Mouse (Mus musculus) myocyte (in vitro differentiated cells): ENCODE data around the gene Slc40a1. TPM values are rescaled to one million over a fixed set of nuclear protein-coding genes. Genes with fewer than 3 reads are reported as not detected.

Experiments
- H3K27me3 ChIP-seq: one replicate; pipeline ENCODE4 v1.6.1; 2011; ENCODE audit not compliant: control insufficient read depth, insufficient read depth, insufficient read length
- H3K36me3 ChIP-seq: one replicate; pipeline ENCODE4 v1.6.1; 2011; ENCODE audit not compliant: control insufficient read depth, insufficient read depth
- H3K4me2 ChIP-seq: one replicate; pipeline ENCODE4 v1.6.1; 2011; ENCODE audit warnings: low read depth, control low read depth
- H3K4me3 ChIP-seq: one replicate; pipeline ENCODE4 v1.5.1; 2011; ENCODE audit warnings: mild to moderate bottlenecking, control low read depth, moderate library complexity
- H3K79me2 ChIP-seq: one replicate; pipeline ENCODE4 v1.6.1; 2011; ENCODE audit not compliant: control insufficient read depth, insufficient read depth
- H3ac ChIP-seq: one replicate; pipeline ENCODE4 v1.6.1; 2011; ENCODE audit not compliant: control insufficient read depth, insufficient read length
- CEBPB ChIP-seq: IDR thresholded peaks from 2 replicates; pipeline ENCODE4 v1.6.1; 2011; ENCODE audit warnings: mild to moderate bottlenecking, moderate library complexity; ENCODE audit not compliant: poor library complexity, insufficient read depth, severe bottlenecking
- E2F4 ChIP-seq: IDR thresholded peaks from one replicate; pipeline ENCODE4 v1.6.1; 2011; ENCODE audit warnings: mild to moderate bottlenecking, control low read depth, moderate library complexity; ENCODE audit not compliant: insufficient read depth
- MAX ChIP-seq: IDR thresholded peaks from one replicate; pipeline ENCODE4 v1.6.1; 2011; ENCODE audit warnings: low read depth, mild to moderate bottlenecking, control low read depth
- MYOD1 ChIP-seq, 3 experiments: IDR thresholded peaks; one replicate each; pipeline ENCODE4 v1.6.1; 2011; ENCODE audit warnings: control low read depth in 2 of 3, low read depth in 2 of 3, mild to moderate bottlenecking in 2 of 3, moderate library complexity in 1 of 3; ENCODE audit not compliant: insufficient read length in 2 of 3, control insufficient read depth in 1 of 3
- MYOG ChIP-seq, 3 experiments: IDR thresholded peaks; one replicate each; pipeline ENCODE4 v1.6.1; 2011; ENCODE audit warnings: control low read depth in 2 of 3, low read depth in 2 of 3, mild to moderate bottlenecking in 2 of 3; ENCODE audit not compliant: insufficient read length in 2 of 3, control insufficient read depth in 1 of 3, insufficient read depth in 1 of 3
- POLR2A ChIP-seq: IDR thresholded peaks from one replicate; pipeline ENCODE4 v1.6.1; 2011; ENCODE audit warnings: low read depth, mild to moderate bottlenecking, control low read depth, moderate library complexity; ENCODE audit not compliant: insufficient read length
- POLR2AphosphoS2 ChIP-seq: IDR thresholded peaks from one replicate; pipeline ENCODE4 v1.6.1; 2011; ENCODE audit warnings: low read depth, control low read depth; ENCODE audit not compliant: insufficient read length
- REST ChIP-seq: IDR thresholded peaks from one replicate; pipeline ENCODE4 v1.6.1; 2011; ENCODE audit warnings: mild to moderate bottlenecking, control low read depth, moderate library complexity; ENCODE audit not compliant: insufficient read depth, insufficient read length
- SRF ChIP-seq: IDR thresholded peaks from one replicate; pipeline ENCODE4 v1.6.1; 2011; ENCODE audit warnings: low read depth; ENCODE audit not compliant: control insufficient read depth, insufficient read length
- TCF12 ChIP-seq: IDR thresholded peaks from one replicate; pipeline ENCODE4 v1.6.1; 2011; ENCODE audit warnings: mild to moderate bottlenecking, control low read depth; ENCODE audit not compliant: poor library complexity, insufficient read depth, severe bottlenecking
- TCF3 ChIP-seq: IDR thresholded peaks from one replicate; pipeline ENCODE4 v1.6.1; 2011; ENCODE audit warnings: low read depth, control low read depth; ENCODE audit not compliant: insufficient read length
- USF1 ChIP-seq: IDR thresholded peaks from one replicate; pipeline ENCODE4 v1.6.1; 2011; ENCODE audit warnings: low read depth, mild to moderate bottlenecking, control low read depth, moderate library complexity
- polyA plus RNA-seq: library from polyadenylated mRNA; unstranded; fragments of >200 nt; fragmentation: generic; extraction: Trizol; gene quantifications from one replicate; pipeline ENCODE4 v1.2.1, GENCODE M21; 2012; ENCODE audit warnings: missing spikeins

The Slc40a1 gene
- polyA plus RNA-seq, 1 experiment: 21.7 TPM

- no peaks in the 10 kb centered on the region for H3K27me3 ChIP-seq
- no peak overlapping the region for H3ac ChIP-seq
- H3K4me3 ChIP-seq: no peak overlapping the region
- TF ChIP-seq E2F4 (no peak), USF1 (no peak), MYOG (IDR thresholded peaks at IDR 0.05; ENCODE audit: control insufficient read depth in 1 of 3, insufficient read depth in 1 of 3, insufficient read length in 2 of 3, low read depth in 2 of 3) (no peak), POLR2A (no peak), MYOD1 (IDR thresholded peaks at IDR 0.05; ENCODE audit: control insufficient read depth in 1 of 3, insufficient read length in 2 of 3, low read depth in 2 of 3) (no peak), SRF (no peak), TCF3 (no peak), TCF12 (no peak), REST (no peak), MAX (no peak), CEBPB (no peak), POLR2AphosphoS2 (no peak)
- no peaks in the 10 kb centered on the region for H3K79me2 ChIP-seq
- H3K4me2 ChIP-seq: no peak overlapping the region
- peaks cover 23% of the 10 kb centered on the region for H3K36me3 ChIP-seq
Measured at GRCm38 (mm10) chr1:45914236-45914635, 12.1 kb downstream of the Slc40a1 start.

GRCm38 (mm10) chr1:45905107-45905821 lies 21.1 kb downstream of the Slc40a1 start:
- TF ChIP-seq MYOD1 (IDR thresholded peaks at IDR 0.05; ENCODE audit: control insufficient read depth in 1 of 3, insufficient read length in 2 of 3, low read depth in 2 of 3): peak in 1 of 3 experiments; percentile 65
- TF ChIP-seq POLR2AphosphoS2: no peak
- TF ChIP-seq CEBPB: no peak
- no peak for TF ChIP-seq SRF
- no peak for TF ChIP-seq E2F4
- TF ChIP-seq MYOG (IDR thresholded peaks at IDR 0.05; ENCODE audit: control insufficient read depth in 1 of 3, insufficient read depth in 1 of 3, insufficient read length in 2 of 3, low read depth in 2 of 3): peak in 1 of 3 experiments; percentile 76
- TF ChIP-seq TCF12: no peak
- TF ChIP-seq TCF3: no peak
- Histone ChIP-seq H3K79me2 (no peaks in the 10 kb centered on the region), H3K36me3 (peaks cover 3% of the 10 kb centered on the region), H3K4me3 (no peak overlapping the region), H3ac (no peak overlapping the region), H3K4me2 (peak overlapping the region; percentile 58), H3K27me3 (no peaks in the 10 kb centered on the region)

GRCm38 (mm10) chr1:45904161-45904560 lies 22.2 kb downstream of the Slc40a1 start:
- H3K4me3 ChIP-seq: no peak overlapping the region
- no peak for TF ChIP-seq TCF3
- no peak for TF ChIP-seq USF1
- TF ChIP-seq CEBPB: no peak
- no peak for TF ChIP-seq MYOG (IDR thresholded peaks at IDR 0.05; ENCODE audit: control insufficient read depth in 1 of 3, insufficient read depth in 1 of 3, insufficient read length in 2 of 3, low read depth in 2 of 3)
- TF ChIP-seq TCF12: no peak
- TF ChIP-seq E2F4: no peak
- no peak for TF ChIP-seq REST
- TF ChIP-seq MAX: no peak
- TF ChIP-seq SRF: no peak
- no peak for TF ChIP-seq POLR2A
- no peak for TF ChIP-seq MYOD1 (IDR thresholded peaks at IDR 0.05; ENCODE audit: control insufficient read depth in 1 of 3, insufficient read length in 2 of 3, low read depth in 2 of 3)
- no peak for TF ChIP-seq POLR2AphosphoS2
- no peak overlapping the region for H3ac ChIP-seq
- H3K4me2 ChIP-seq: no peak overlapping the region
- H3K79me2 ChIP-seq: no peaks in the 10 kb centered on the region
- no peaks in the 10 kb centered on the region for H3K36me3 ChIP-seq
- no peaks in the 10 kb centered on the region for H3K27me3 ChIP-seq

GRCm38 (mm10) chr1:45898044-45898443 lies 28.3 kb downstream of the Slc40a1 start:
- TF ChIP-seq SRF (no peak), MYOD1 (IDR thresholded peaks at IDR 0.05; ENCODE audit: control insufficient read depth in 1 of 3, insufficient read length in 2 of 3, low read depth in 2 of 3) (no peak), MYOG (IDR thresholded peaks at IDR 0.05; ENCODE audit: control insufficient read depth in 1 of 3, insufficient read depth in 1 of 3, insufficient read length in 2 of 3, low read depth in 2 of 3) (no peak), REST (no peak), E2F4 (no peak), POLR2AphosphoS2 (no peak), CEBPB (no peak), TCF12 (no peak)

More at GRCm38 (mm10) chr1:45898044-45898443, 28.3 kb downstream of the Slc40a1 start:
- Histone ChIP-seq H3K79me2 (no peaks in the 10 kb centered on the region), H3K4me2 (no peak overlapping the region), H3K36me3 (no peaks in the 10 kb centered on the region), H3ac (no peak overlapping the region), H3K4me3 (no peak overlapping the region), H3K27me3 (no peaks in the 10 kb centered on the region)
